Mouse (Mus musculus) bone marrow macrophage, adult 2 months (primary cell): Measurements from ENCODE around the gene Ptpro.

ENCODE experiments used
- CTCF ChIP-seq: IDR thresholded peaks from 2 replicates; pipeline ENCODE4 v1.5.1; 2012; ENCODE audit warnings: low read depth, mild to moderate bottlenecking, low read length, moderate library complexity
- POLR2A ChIP-seq: IDR thresholded peaks from 2 replicates; pipeline ENCODE4 v1.6.1; 2012; ENCODE audit warnings: mild to moderate bottlenecking, low read depth, low read length, borderline replicate concordance

GRCm38 (mm10) chr6:137343688-137344441 lies 91.7 kb downstream of the Ptpro start:
- TF ChIP-seq CTCF (no peak), POLR2A (no peak)
